Mouse (Mus musculus) thymus, postnatal 36 days (tissue): ENCODE results near the gene Adam6a.
"Not testable (repeated sequence)": the region's sequence is repeated elsewhere in the genome, so short reads cannot be mapped to it uniquely, and the experiment has no call there.

Source experiments
- DNase-seq, 2 experiments: peaks; one replicate each; pipeline ENCODE4 v3.0.0; 2022; ENCODE audit warnings: mixed read lengths in 2 of 2

Gene Adam6a

GRCm38 (mm10) chr12:113543608-113544007 is at the start of gene Adam6a:
Gene Adam6a, plus strand, starts transcription at chr12:113543908.
- not testable (repeated sequence) for DNase-seq

- no peak for DNase-seq
Measured at GRCm38 (mm10) chr12:113525901-113526300, 17.8 kb upstream of the Adam6a start.

GRCm38 (mm10) chr12:113578241-113578640 is 34.5 kb downstream of the Adam6a start:
- DNase-seq = peak; percentile 36 to 52

GRCm38 (mm10) chr12:113588001-113588400 is 44.3 kb downstream of the Adam6a start:
- peak in 1 of 2 experiments; percentile 11 for DNase-seq
